Mouse (Mus musculus): ENCODE data around the gene Nectin3.

DNA sequence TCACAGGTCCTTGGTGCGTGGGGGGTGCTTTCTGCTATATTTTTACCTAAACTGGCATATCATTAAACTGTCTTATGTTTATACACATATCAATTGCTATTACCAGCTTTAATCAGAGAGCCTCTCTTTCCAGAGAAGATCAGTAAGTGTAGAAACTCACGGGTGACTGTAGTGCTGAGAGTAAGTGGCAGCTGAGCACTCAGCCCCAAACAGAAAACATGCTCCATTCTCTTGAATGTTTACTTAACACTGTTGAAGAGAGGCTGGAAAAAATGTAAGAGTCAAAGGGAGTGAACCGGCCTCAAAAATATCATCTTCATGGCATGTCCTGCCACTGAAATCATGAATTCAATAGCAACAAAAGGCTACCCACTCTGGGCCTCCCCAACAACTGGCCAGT is 21.0 kb downstream of the Nectin3 start:
- no peak for TF ChIP-seq CTCF (IDR thresholded peaks at IDR 0.05; ENCODE audit: borderline replicate concordance, insufficient read depth, low read depth, low read length)
- no peak for TF ChIP-seq POLR2A (IDR thresholded peaks at IDR 0.05; ENCODE audit: borderline replicate concordance, insufficient read depth, low read length)
